Mouse (Mus musculus) limb, embryonic 14.5 days (tissue): Measurements from ENCODE around the gene Hsf5. TPM values are rescaled to one million over a fixed set of nuclear protein-coding genes. Genes with fewer than 3 reads are reported as not detected.
A peak's percentile ranks its signal among the peaks of the same experiment; 100 is the strongest.

Experiments used
- ATAC-seq: fragments of 200-750 bp; cut with Nextera tagmentation; 2 replicates; pipeline ENCODE4 v1.8.0; 2017; ENCODE audit warnings: low read depth, moderate number of reproducible peaks, moderate TSS enrichment; ENCODE audit not compliant: low FRiP score
- DNase-seq: peaks from one replicate; pipeline ENCODE4 v3.0.0-alpha.2; 2015; ENCODE audit warnings: low spot score
- H3K27ac ChIP-seq: fragments of 300-500 bp; sonication (generic); replicated peaks from 2 replicates; pipeline ENCODE4 v1.5.1; 2014; ENCODE audit warnings: low read depth, mild to moderate bottlenecking, low read length, moderate library complexity, mixed read lengths
- H3K27me3 ChIP-seq: fragments of 300-500 bp; sonication (generic); 2 replicates; pipeline ENCODE4 v1.6.1; 2014; ENCODE audit warnings: low read length, mixed read lengths; ENCODE audit not compliant: control insufficient read depth, insufficient read depth
- H3K36me3 ChIP-seq: fragments of 300-500 bp; sonication (generic); 2 replicates; pipeline ENCODE4 v1.6.1; 2014; ENCODE audit warnings: mild to moderate bottlenecking, low read length, moderate library complexity, mixed read lengths; ENCODE audit not compliant: control insufficient read depth, insufficient read depth
- H3K4me1 ChIP-seq: fragments of 300-500 bp; sonication (generic); 2 replicates; pipeline ENCODE4 v1.6.1; 2014; ENCODE audit warnings: antibody characterized with exemption, low read length, mixed read lengths; ENCODE audit not compliant: control insufficient read depth, insufficient read depth
- H3K4me2 ChIP-seq: fragments of 300-500 bp; sonication (generic); replicated peaks from 2 replicates; pipeline ENCODE4 v1.6.1; 2014; ENCODE audit warnings: low read depth, mild to moderate bottlenecking, low read length, moderate library complexity; ENCODE audit not compliant: severe bottlenecking
- H3K4me3 ChIP-seq: fragments of 300-500 bp; sonication (generic); replicated peaks from 2 replicates; pipeline ENCODE4 v1.5.1; 2014; ENCODE audit warnings: low read length
- H3K9ac ChIP-seq: fragments of 300-500 bp; sonication (generic); 2 replicates; pipeline ENCODE4 v1.6.1; 2014; ENCODE audit warnings: mild to moderate bottlenecking, low read depth, low read length, moderate library complexity; ENCODE audit not compliant: severe bottlenecking
- H3K9me3 ChIP-seq: fragments of 300-500 bp; sonication (generic); 2 replicates; pipeline ENCODE4 v1.6.1; 2016; ENCODE audit warnings: low read length; ENCODE audit not compliant: control insufficient read depth
- POLR2A ChIP-seq: fragments of 200-500 bp; IDR thresholded peaks from 2 replicates; pipeline ENCODE4 v1.8.0; 2012; ENCODE audit warnings: inconsistent platforms, mild to moderate bottlenecking, moderate library complexity, borderline replicate concordance; ENCODE audit not compliant: insufficient read depth, insufficient read length; ENCODE audit errors: extremely low read depth
- whole genome bisulfite sequencing: fragments of 180-500 bp; shearing (Covaris S2); extraction: QIAGEN DNeasy Blood & Tissue Kit; methylation state at CpG from one replicate; pipeline ENCODE4 v1.1.7; 2014; 5-methylcytosine and 5-hydroxymethylcytosine counted together
- polyA plus RNA-seq, 2 experiments: library from polyadenylated mRNA; depleted of rRNA in 1 of 2; stranded (reverse) in 1 of 2; unstranded in 1 of 2; fragments of >200 nt; fragmentation: Nextera tagmentation in 1 of 2; extraction: Ambion mirVana in 1 of 2; gene quantifications; 2 replicates each; pipeline versions ENCODE4 v1.2.1 to v1.2.3; 2012 to 2014

The Hsf5 gene
- polyA plus RNA-seq, 2 experiments, result 0.15 to 0.25 TPM

DNA sequence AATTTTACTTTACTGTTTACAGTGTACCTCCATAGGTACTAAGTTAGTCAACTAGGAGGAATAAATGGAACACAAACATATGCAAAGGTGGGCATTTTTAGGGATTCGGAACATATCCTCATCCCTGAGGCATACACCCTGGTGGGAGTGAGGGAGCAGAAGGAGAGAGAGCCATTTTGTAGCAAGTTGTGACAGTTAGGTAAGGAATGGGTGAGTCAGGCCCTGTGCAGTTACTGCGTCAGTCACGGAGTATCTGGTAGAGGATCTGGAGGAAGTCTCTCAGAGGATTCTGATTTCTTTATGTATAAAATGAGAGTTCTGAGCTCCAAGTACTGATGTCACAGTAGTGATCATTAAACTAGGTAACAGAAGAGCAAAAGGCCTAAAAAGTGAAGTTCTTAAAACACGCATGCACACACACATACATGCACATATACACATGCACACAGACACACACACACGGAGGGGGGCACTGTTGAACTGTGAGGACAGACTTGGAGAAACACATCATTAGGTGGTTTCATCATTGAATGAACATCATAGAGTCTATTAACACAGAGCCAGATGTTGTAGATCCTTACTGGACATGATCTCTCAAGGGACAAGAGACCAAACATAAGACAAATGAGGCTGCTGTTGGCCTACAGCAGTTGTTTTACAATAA lies 29.6 kb upstream of the Hsf5 start:
- Histone ChIP-seq H3K4me1 (peaks cover 6% of the 10 kb centered on the region; the same call in 1 of the 2 replicates), H3K4me3 (no peak overlapping the region), H3K36me3 (no peaks in the 10 kb centered on the region), H3K9me3 (no peaks in the 10 kb centered on the region), H3K27me3 (no peaks in the 10 kb centered on the region), H3K27ac (no peak overlapping the region), H3K4me2 (no peak overlapping the region), H3K9ac (no peak overlapping the region)
- no peak for DNase-seq
- no peak for ATAC-seq
- 92% methylated on average over 5 of the region's 5 CpGs for WGBS
- no peak for TF ChIP-seq POLR2A

GRCm38 (mm10) chr11:87589605-87590004 lies 27.4 kb upstream of the Hsf5 start:
- no peak for TF ChIP-seq POLR2A
- Histone ChIP-seq H3K9me3 (no peaks in the 10 kb centered on the region), H3K9ac (no peak overlapping the region), H3K27ac (no peak overlapping the region), H3K27me3 (no peaks in the 10 kb centered on the region), H3K4me3 (no peak overlapping the region), H3K4me2 (no peak overlapping the region), H3K4me1 (peaks cover 15% of the 10 kb centered on the region), H3K36me3 (peaks cover 6% of the 10 kb centered on the region; the same call in 1 of the 2 replicates)
- WGBS, result 87% methylated on average over 8 of the region's 8 CpGs
- no peak for DNase-seq
- ATAC-seq, result no peak

DNA sequence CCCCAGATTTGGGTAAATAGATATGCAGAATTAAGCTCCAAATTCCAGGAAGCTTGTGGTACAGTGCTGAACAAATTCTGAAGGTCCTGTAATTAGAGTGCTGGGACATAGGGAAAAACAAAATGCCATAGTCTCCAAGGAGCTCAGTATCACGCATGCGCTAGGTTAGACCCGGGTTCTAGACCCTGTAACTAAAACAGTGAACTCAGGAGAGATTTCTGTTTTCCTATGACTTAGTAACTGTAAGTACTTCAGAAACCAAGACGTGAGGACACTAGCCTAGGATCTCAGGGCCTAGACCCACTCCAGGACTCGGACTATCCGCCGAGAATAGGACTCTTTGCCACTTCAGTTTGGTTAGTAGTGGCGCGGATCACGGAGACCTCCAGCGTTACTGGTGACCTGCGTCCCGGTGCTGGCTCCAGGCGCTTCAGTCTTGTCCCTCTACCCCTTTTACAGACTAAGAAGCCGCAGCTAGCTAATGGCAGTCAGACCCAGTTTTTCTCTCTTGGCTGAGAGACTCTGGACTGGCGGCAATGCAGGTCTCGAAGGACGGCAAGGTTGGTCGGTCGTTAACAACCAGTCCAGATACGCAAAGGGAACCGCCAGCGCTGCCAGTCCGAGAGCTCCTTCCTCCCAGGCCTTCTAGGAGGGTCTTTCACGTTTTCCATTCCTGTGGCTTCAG lies 26.0 kb upstream of the Hsf5 start:
- no peak for TF ChIP-seq POLR2A

GRCm38 (mm10) chr11:87591526-87592353 lies 25.2 kb upstream of the Hsf5 start, which contains the start of gene Mtmr4:
Mtmr4 (plus strand) TSS chr11:87592162.
- peak; percentile 61; the same call in 1 of the 2 replicates for TF ChIP-seq POLR2A
- DNase-seq (peak; percentile 100), ATAC-seq (peak; percentile 98)
- Histone ChIP-seq H3K9me3 (no peaks in the 10 kb centered on the region), H3K27ac (peak within 1 kb of the TSS; percentile 85), H3K9ac (peak within 1 kb of the TSS; percentile 85), H3K4me3 (peak within 1 kb of the TSS; percentile 72), H3K4me2 (peak within 1 kb of the TSS; percentile 78), H3K4me1 (peaks cover 28% of the 10 kb centered on the region), H3K27me3 (no peaks in the 10 kb centered on the region), H3K36me3 (peaks cover 7% of the 10 kb centered on the region; the same call in 1 of the 2 replicates)
- under 1% methylated on average over 53 of the region's 61 CpGs for WGBS

More for the DNA sequence above, 26.0 kb upstream of the Hsf5 start:
- ATAC-seq, result no peak
- Histone ChIP-seq H3K9me3 (no peaks in the 10 kb centered on the region), H3K27me3 (no peaks in the 10 kb centered on the region), H3K9ac (peak overlapping the region; percentile 85), H3K4me3 (peak overlapping the region; percentile 72), H3K36me3 (peaks cover 7% of the 10 kb centered on the region; the same call in 1 of the 2 replicates), H3K4me2 (peak overlapping the region; percentile 67), H3K27ac (peak overlapping the region; percentile 84), H3K4me1 (peaks cover 21% of the 10 kb centered on the region)
- peak; percentile 51 for DNase-seq
- 2% methylated on average over 25 of the region's 25 CpGs for WGBS

- ATAC-seq, result no peak
- WGBS, result 0% methylated on average over 15 of the region's 15 CpGs
These were observed 24.6 kb upstream of the Hsf5 start for GRCm38 (mm10) chr11:87592354-87592695.

More at GRCm38 (mm10) chr11:87592354-87592695, 24.6 kb upstream of the Hsf5 start:
- Histone ChIP-seq H3K4me2 (peak overlapping the region; percentile 78), H3K27me3 (no peaks in the 10 kb centered on the region), H3K9me3 (no peaks in the 10 kb centered on the region), H3K36me3 (peaks cover 12% of the 10 kb centered on the region), H3K4me1 (peaks cover 28% of the 10 kb centered on the region), H3K4me3 (peak overlapping the region; percentile 72), H3K9ac (peak overlapping the region; percentile 62), H3K27ac (peak overlapping the region; percentile 85)
- no peak for TF ChIP-seq POLR2A
- DNase-seq, result no peak
